Mouse (Mus musculus): Measurements from ENCODE around the gene Nrip3. TPM values are rescaled to one million over a fixed set of nuclear protein-coding genes. Genes with fewer than 3 reads are reported as not detected.

The Nrip3 gene
- polyA plus RNA-seq, 1 experiment = 2.0 TPM

DNA sequence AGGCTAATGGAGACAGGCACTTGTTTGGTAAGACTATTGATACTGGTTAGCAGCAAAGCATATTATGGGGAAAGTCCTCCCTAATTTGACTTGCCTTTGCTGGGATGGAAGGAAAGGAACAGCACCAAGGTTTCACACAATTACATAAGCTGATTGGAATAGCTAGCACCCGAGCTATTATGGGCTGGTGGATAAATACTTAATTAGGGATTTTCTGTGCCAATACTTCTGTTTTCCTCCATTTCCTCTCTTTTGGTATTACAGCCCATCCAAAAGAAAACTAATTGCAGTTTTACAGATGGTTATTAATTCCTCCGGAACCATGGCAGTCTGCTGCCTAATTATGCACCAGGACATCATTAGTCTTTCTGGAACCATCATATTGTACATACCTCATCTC is 17.8 kb downstream of the Nrip3 start:
- Histone ChIP-seq H3K4me3 (replicated peaks; ENCODE audit: control insufficient read depth, low read depth, low read length) (no peak overlapping the region), H3K4me1 (ENCODE audit: control insufficient read depth, insufficient read depth, low read length) (peaks cover 1% of the 10 kb centered on the region), H3K27ac (ENCODE audit: control insufficient read depth, insufficient read depth, low read depth, low read length, poor library complexity) (no peak overlapping the region)
- WGBS = 75% methylated on average over 2 of the region's 2 CpGs
- TF ChIP-seq CTCF (IDR thresholded peaks at IDR 0.05; ENCODE audit: control insufficient read depth, insufficient read depth, low read length) (no peak), POLR2A (IDR thresholded peaks at IDR 0.05; ENCODE audit: borderline replicate concordance, control insufficient read depth, low read depth, low read length) (no peak)

DNA sequence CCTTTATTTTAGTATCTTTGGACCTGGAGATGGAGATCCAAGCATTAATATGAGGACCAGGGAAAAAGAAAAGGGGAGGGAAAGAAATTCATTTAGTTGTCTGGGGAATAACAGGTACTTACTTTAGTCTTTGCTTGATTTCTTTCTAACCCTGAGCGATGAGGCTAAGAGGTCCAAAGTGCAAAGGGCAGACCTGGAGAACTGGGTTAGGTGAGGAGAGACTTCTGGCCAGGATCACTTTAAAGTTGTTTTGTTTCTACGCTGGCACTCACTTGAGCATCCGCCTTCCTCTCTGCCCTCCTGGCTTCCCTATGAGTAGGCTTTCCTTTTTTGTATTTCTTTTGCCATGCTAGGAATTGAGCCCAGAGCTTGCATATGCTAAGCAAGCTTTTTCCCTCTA is 25.5 kb downstream of the Nrip3 start:
- TF ChIP-seq CTCF (IDR thresholded peaks at IDR 0.05; ENCODE audit: control insufficient read depth, insufficient read depth, low read length) = no peak
- TF ChIP-seq POLR2A (IDR thresholded peaks at IDR 0.05; ENCODE audit: borderline replicate concordance, control insufficient read depth, low read depth, low read length) = no peak
- Histone ChIP-seq H3K27ac (ENCODE audit: control insufficient read depth, insufficient read depth, low read depth, low read length, poor library complexity) (no peak overlapping the region), H3K4me1 (ENCODE audit: control insufficient read depth, insufficient read depth, low read length) (no peaks in the 10 kb centered on the region; the same call in 1 of the 2 replicates), H3K4me3 (replicated peaks; ENCODE audit: control insufficient read depth, low read depth, low read length) (no peak overlapping the region)
- 92% methylated on average over 3 of the region's 3 CpGs for WGBS

GRCm38 (mm10) chr7:109754034-109754433 is 27.8 kb downstream of the Nrip3 start:
- Histone ChIP-seq H3K4me1 (ENCODE audit: control insufficient read depth, insufficient read depth, low read length) (no peaks in the 10 kb centered on the region; the same call in 1 of the 2 replicates), H3K27ac (ENCODE audit: control insufficient read depth, insufficient read depth, low read depth, low read length, poor library complexity) (no peak overlapping the region), H3K4me3 (replicated peaks; ENCODE audit: control insufficient read depth, low read depth, low read length) (no peak overlapping the region)
- TF ChIP-seq POLR2A (IDR thresholded peaks at IDR 0.05; ENCODE audit: borderline replicate concordance, control insufficient read depth, low read depth, low read length) (no peak), CTCF (IDR thresholded peaks at IDR 0.05; ENCODE audit: control insufficient read depth, insufficient read depth, low read length) (no peak)
- WGBS = 87% methylated on average over 8 of the region's 8 CpGs

GRCm38 (mm10) chr7:109752008-109752925 is 29.6 kb downstream of the Nrip3 start, which contains the start of gene Tmem9b:
Tmem9b (minus strand) TSS chr7:109752875.
- Histone ChIP-seq H3K4me3 (replicated peaks; ENCODE audit: control insufficient read depth, low read depth, low read length) (peak within 1 kb of the TSS; percentile 78), H3K4me1 (ENCODE audit: control insufficient read depth, insufficient read depth, low read length) (no peaks in the 10 kb centered on the region; the same call in 1 of the 2 replicates), H3K27ac (ENCODE audit: control insufficient read depth, insufficient read depth, low read depth, low read length, poor library complexity) (peak within 1 kb of the TSS; percentile 94)
- WGBS = 1% methylated on average over 74 of the region's 74 CpGs
- TF ChIP-seq POLR2A (IDR thresholded peaks at IDR 0.05; ENCODE audit: borderline replicate concordance, control insufficient read depth, low read depth, low read length) (peak; percentile 61; the same call in 1 of the 2 replicates), CTCF (IDR thresholded peaks at IDR 0.05; ENCODE audit: control insufficient read depth, insufficient read depth, low read length) (no peak)

DNA sequence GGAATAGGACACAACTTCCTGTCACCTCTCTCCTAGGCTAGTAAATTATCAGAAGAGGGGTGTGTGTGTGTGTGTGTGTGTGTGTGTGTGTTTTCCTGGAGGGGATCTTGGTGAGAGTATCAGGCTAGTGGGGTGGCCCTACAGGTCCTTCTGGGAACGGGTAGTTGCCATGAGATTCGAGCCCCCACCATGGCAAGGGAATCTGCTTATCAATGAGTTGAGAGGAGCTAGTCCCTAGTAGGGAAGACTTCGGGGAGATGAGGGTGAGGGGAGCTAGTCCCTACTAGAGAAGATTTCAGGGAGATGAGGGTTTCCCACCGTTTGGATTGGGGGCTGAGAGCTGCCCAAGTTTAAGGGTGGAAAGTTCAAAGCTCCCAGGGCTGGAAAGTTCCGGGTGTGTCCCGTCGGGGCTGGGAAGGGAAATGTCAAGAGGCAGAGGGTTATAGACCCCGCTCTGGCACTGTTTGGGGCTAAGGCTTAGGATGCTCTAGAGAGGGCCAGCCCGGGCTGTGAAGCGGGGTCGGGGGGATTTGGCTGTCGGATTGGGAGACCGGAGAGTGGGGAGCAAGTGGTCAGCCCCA is 30.3 kb downstream of the Nrip3 start:
- TF ChIP-seq CTCF (IDR thresholded peaks at IDR 0.05; ENCODE audit: control insufficient read depth, insufficient read depth, low read length) (no peak), POLR2A (IDR thresholded peaks at IDR 0.05; ENCODE audit: borderline replicate concordance, control insufficient read depth, low read depth, low read length) (no peak)
- Histone ChIP-seq H3K27ac (ENCODE audit: control insufficient read depth, insufficient read depth, low read depth, low read length, poor library complexity) (peak overlapping the region; percentile 94), H3K4me1 (ENCODE audit: control insufficient read depth, insufficient read depth, low read length) (no peaks in the 10 kb centered on the region; the same call in 1 of the 2 replicates), H3K4me3 (replicated peaks; ENCODE audit: control insufficient read depth, low read depth, low read length) (peak overlapping the region; percentile 78)
- 2% methylated on average over 13 of the region's 13 CpGs for WGBS

GRCm38 (mm10) chr7:109747747-109748146 is 34.1 kb downstream of the Nrip3 start:
- TF ChIP-seq POLR2A (IDR thresholded peaks at IDR 0.05; ENCODE audit: borderline replicate concordance, control insufficient read depth, low read depth, low read length) = no peak
- TF ChIP-seq CTCF (IDR thresholded peaks at IDR 0.05; ENCODE audit: control insufficient read depth, insufficient read depth, low read length) = no peak
- H3K4me1 ChIP-seq (ENCODE audit: control insufficient read depth, insufficient read depth, low read length) = no peaks in the 10 kb centered on the region
- H3K27ac ChIP-seq (ENCODE audit: control insufficient read depth, insufficient read depth, low read depth, low read length, poor library complexity) = no peak overlapping the region
- H3K4me3 ChIP-seq (replicated peaks; ENCODE audit: control insufficient read depth, low read depth, low read length) = no peak overlapping the region
- 87% methylated on average over 1 of the region's 1 CpGs for WGBS

DNA sequence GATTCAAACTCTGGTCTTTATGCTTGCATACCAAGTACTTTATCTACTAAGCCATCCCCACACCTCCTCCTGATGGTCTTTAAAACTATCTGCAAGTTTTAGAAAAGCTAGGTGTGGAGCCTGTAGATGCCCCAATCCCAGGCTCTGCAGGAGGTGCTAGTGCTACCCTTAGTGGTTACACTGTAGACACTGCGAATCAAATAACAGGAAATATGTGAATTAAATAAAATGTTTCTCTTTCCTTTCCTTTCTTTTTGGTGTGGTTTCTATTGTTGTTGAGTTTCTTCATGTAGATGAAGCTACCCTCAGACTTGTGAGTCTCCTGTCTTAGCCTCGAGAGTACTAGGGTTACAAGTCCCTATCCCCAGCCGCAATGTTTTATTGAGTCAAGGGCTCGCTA is 40.1 kb downstream of the Nrip3 start:
- H3K4me1 ChIP-seq (ENCODE audit: control insufficient read depth, insufficient read depth, low read length) = no peaks in the 10 kb centered on the region
- H3K4me3 ChIP-seq (replicated peaks; ENCODE audit: control insufficient read depth, low read depth, low read length) = no peak overlapping the region
- TF ChIP-seq CTCF (IDR thresholded peaks at IDR 0.05; ENCODE audit: control insufficient read depth, insufficient read depth, low read length) (no peak), POLR2A (IDR thresholded peaks at IDR 0.05; ENCODE audit: borderline replicate concordance, control insufficient read depth, low read depth, low read length) (no peak)
- no peak overlapping the region for H3K27ac ChIP-seq (ENCODE audit: control insufficient read depth, insufficient read depth, low read depth, low read length, poor library complexity)
- 86% methylated on average over 4 of the region's 4 CpGs for WGBS

- TF ChIP-seq CTCF (IDR thresholded peaks at IDR 0.05; ENCODE audit: control insufficient read depth, insufficient read depth, low read length) (no peak), POLR2A (IDR thresholded peaks at IDR 0.05; ENCODE audit: borderline replicate concordance, control insufficient read depth, low read depth, low read length) (no peak)
- Histone ChIP-seq H3K4me1 (ENCODE audit: control insufficient read depth, insufficient read depth, low read length) (no peaks in the 10 kb centered on the region), H3K27ac (ENCODE audit: control insufficient read depth, insufficient read depth, low read depth, low read length, poor library complexity) (no peak overlapping the region), H3K4me3 (replicated peaks; ENCODE audit: control insufficient read depth, low read depth, low read length) (no peak overlapping the region)
- 82% methylated on average over 1 of the region's 1 CpGs for WGBS
These were observed 40.8 kb downstream of the Nrip3 start for GRCm38 (mm10) chr7:109741060-109741459.
